Mouse (Mus musculus): ENCODE results near the gene Mei1. TPM values are rescaled to one million over a fixed set of nuclear protein-coding genes. Genes with fewer than 3 reads are reported as not detected.

The Mei1 gene
- total RNA-seq, 2 experiments from 2014 or later: 0.16 TPM; not detected in 1

- no peak for DNase-seq (ENCODE audit: low spot score in 2 of 2)
These were observed 78.7 kb downstream of the Mei1 start for GRCm38 (mm10) chr15:82148510-82148911.

DNA sequence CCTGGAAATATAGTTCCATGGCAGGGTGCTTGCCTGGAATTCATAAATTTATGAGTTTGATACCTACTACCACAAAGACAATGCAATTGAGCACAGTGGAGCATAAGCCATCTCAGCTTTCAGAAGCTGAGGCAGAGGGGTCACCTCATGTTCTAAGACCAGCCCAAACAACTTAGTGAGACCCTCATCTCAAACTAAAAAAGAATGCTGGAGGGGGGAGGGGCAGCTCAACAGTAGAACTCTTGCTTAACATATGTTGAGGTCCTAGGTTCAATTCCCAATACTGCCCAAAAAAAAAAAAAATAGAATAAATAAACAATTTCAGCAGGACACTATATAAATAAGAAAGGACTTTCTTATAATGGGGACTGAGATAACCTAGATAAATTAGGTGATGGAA lies 80.2 kb downstream of the Mei1 start:
- no peak for DNase-seq (ENCODE audit: low spot score in 2 of 2)

DNA sequence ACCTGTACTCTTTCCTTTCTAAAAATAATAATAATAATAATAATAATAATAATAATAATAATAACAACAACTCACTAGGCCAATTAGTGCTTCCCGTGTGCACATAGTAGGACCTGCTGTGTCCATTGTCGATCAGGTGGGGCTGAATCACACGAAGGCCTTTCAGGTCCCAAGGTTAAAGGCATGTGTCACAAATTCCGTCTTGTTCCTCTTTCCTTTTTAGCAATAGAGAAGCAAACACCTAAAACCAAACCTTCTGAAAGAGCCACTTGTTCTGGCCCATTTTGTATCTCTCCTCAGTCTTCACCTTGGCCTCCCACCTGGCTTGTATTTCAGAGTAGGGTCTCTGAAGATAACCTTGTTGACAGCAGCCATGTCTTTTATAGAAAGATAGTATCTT lies 81.4 kb downstream of the Mei1 start:
- no peak for DNase-seq (ENCODE audit: low spot score in 2 of 2)

GRCm38 (mm10) chr15:82152022-82152421 lies 82.2 kb downstream of the Mei1 start:
- no peak for DNase-seq (ENCODE audit: low spot score in 2 of 2)

DNA sequence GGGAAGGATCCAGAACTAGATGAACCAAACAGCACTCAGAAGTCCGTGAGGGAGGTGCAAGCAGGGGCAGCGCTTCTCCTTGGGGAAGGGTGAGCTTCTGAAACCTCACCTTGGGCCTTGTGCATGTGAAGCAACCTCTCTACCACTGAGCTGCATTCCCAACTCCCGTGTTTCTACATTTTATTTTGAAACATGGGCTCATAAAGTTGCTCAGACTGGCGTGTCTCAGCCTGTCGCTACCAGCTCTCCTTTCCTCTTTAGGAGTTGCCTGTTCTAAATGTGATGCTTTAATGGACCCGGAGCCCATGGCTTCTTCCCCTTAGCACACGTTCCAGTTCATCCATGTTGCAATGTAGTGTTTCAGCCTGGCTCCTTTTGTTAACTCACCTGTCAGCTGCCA lies 82.6 kb downstream of the Mei1 start:
- DNase-seq (ENCODE audit: low spot score in 2 of 2): no peak

DNA sequence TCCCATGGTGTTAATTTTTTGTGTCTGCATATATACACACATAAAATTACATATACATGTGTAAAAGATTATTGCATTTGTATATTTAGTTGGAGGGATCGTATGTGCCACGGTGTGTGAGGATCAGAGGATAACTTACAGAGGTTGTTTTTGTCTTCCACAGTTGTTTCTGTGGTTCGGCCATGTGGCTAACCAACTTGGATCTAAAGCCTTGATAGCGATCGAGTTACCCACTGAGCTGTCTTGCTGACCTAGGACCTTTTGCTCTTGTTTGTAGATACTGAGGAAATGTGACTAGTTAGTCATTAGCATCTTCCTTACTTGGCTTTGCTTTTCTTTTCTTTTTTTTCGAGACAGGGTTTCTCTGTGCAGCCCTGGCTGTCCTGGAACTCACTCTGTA lies 86.5 kb downstream of the Mei1 start:
- DNase-seq (ENCODE audit: low spot score in 2 of 2): no peak

- DNase-seq (ENCODE audit: low spot score in 2 of 2): no peak
These were observed 87.1 kb downstream of the Mei1 start for GRCm38 (mm10) chr15:82156902-82157301.

DNA sequence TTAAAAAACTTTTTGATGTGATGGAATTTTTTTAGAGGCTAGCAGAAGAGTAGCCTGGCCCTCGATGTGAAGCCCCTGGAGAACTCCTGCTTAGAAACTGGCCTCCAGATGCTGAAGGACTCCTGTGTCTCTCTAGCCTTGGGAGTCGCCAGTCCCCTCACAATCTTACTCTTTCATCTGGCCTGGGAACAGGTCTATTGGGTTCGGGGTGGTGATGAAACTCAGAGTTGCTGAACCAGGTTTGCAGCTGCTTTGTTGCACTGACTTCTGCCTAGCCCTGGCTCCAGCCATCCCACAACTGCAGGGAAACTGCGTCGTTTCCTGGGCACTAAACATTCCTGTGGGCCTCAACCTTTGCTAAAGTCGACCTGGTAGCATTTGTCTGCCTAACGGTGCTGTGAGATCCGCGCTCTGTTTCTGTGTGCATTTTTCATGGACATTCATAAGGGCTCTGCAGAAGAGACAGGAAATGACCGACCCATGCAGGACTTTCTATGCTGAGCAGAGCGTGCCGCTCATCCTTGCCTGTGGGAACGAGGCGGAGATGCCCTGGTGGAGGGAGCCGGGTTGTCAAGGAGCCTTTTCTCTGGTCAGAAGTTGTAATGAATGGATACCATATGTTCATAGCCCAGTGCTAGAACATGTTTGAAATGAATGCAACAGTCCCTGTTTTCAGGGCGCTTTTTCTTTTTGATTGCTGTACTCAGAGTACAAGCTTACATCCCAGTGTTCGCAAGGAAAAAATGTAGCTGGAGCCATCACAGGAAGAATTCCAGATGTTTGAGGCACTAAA lies 88.6 kb downstream of the Mei1 start:
- no peak for DNase-seq (ENCODE audit: low spot score in 2 of 2)

- no peak for DNase-seq (ENCODE audit: low spot score in 2 of 2)
These were observed 89.7 kb downstream of the Mei1 start for GRCm38 (mm10) chr15:82159471-82159870.

- DNase-seq (ENCODE audit: low spot score in 2 of 2): no peak
These were observed 91.2 kb downstream of the Mei1 start for GRCm38 (mm10) chr15:82160731-82161640.

- no peak for DNase-seq (ENCODE audit: low spot score in 2 of 2)
These were observed 92.3 kb downstream of the Mei1 start for GRCm38 (mm10) chr15:82161965-82162600.

GRCm38 (mm10) chr15:82163356-82164060 lies 93.7 kb downstream of the Mei1 start:
- DNase-seq (ENCODE audit: low spot score in 2 of 2): no peak

GRCm38 (mm10) chr15:82164061-82164399 lies 94.2 kb downstream of the Mei1 start:
- DNase-seq (ENCODE audit: low spot score in 2 of 2): no peak

DNA sequence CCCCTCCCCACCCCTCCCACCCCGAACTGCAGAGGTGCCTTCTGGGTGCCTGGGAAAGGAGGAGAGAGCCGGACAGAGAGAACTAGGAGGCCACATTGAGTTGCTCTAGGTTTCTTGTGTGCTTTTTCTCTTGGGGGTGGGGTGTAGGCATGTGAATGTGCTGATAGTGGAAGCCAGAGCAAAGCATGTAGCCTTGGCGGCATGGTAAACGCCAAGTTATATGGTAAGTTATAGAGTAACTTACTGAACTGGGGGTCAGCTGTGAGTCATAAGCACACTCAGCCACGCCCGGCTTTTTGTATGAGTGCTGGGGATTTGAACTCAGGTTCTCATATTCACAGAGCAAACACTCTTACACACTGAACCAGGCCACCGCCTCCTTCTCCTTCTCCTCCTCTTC lies 94.7 kb downstream of the Mei1 start:
- DNase-seq (ENCODE audit: low spot score in 2 of 2): no peak

DNA sequence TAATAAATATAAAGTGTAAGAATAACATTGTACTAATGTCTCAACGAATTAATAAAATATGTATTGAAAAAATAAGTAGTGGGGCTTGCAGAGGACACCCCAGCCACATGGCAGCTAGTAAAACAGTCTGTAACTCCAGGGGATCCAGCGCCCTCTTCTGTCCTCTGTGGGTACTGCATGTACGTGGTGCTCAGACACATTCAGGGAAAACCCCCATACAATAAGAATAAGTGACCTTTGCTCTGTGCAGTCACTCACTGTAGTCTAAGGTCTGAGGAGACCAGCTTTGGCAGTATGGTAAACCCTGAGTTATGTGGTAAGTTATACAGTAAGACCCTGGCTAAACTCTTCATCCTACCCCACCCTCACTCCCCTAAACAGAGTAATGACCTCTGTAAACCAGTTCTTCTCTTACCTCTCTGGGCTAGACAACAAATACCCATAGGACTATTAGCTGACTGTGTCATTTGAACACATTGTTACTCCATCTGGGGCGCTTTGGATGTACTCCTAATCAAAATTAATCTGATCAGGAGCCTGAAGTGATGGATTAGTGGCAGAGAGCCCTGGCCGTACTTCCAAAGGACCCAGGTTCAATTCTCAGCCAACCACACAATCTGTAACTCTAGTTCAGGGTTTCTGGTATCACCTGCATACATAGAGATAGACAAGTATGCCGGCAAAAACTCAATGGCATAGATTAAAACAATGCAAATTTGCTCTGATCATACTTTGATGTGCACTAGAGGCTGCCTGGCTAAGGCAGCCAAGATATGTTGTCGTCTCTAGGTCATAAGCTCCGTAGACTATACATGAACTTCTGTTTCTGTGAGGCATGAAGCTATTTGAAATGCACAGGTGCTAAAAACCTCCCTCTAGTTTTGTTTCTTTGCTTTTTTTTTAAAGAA lies 95.8 kb downstream of the Mei1 start:
- DNase-seq (ENCODE audit: low spot score in 2 of 2): peak; percentile 69 to 82

DNA sequence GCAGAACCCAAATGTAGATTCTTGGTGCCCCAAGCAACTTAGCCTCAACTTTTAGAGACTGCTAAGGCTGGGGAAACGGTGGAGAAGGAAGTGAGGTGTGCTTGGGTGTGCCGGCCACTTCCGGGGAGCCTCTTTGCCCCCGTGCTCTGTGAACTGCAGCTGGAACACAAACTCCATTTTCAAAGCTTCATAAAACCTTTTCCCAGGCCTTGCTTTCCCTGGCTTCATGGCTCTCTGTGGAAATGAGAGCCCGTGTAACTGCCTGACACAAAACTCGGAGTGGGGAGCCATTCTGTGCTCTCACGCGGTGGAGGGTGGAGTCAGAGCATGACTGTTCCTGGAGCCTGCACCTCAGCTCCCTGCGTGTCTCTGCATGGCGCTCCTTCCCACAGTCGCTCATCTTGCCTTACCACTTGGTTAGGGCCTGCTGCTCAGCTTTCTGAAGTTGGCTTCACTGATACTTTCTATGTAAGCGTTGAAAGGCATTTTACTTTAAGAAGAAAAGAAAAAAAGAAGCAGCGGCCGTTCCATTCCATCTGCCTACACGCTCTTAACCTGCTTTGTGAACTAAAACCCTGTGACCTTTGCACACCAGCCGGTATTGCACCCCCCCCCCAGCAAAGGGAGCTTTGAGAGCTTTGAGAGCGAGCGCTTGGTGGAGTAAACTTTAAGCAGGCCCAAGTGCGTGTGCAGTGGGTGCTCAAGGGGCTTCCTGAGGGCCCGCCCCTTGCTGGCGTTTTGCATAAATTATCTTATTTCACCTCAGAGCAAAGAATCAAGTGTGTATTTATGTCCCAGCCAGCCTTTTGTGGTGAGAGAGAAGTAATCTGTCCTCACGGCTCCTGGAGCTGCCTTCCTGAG lies 96.7 kb downstream of the Mei1 start:
- DNase-seq (ENCODE audit: low spot score in 2 of 2): no peak

- DNase-seq (ENCODE audit: low spot score in 2 of 2): no peak
These were observed 97.7 kb downstream of the Mei1 start for GRCm38 (mm10) chr15:82167201-82168168.

GRCm38 (mm10) chr15:82169671-82170070 lies 99.9 kb downstream of the Mei1 start:
- DNase-seq (ENCODE audit: low spot score in 2 of 2): no peak

Measured in gastrocnemius, postnatal 4 days (tissue).